Mouse (Mus musculus) heart, embryonic 15.5 days (tissue): ENCODE results near the gene Lypd9. TPM values are rescaled to one million over a fixed set of nuclear protein-coding genes. Genes with fewer than 3 reads are reported as not detected.
"Not testable (repeated sequence)": the region's sequence is repeated elsewhere in the genome, so short reads cannot be mapped to it uniquely, and the experiment has no call there.

Experiments
- ATAC-seq: fragments of 200-750 bp; cut with Nextera tagmentation; replicated peaks from 2 replicates; pipeline ENCODE4 v1.8.0; 2017; ENCODE audit warnings: low read depth, moderate TSS enrichment; ENCODE audit not compliant: insufficient number of reproducible peaks, insufficient read depth, low FRiP score
- H3K27ac ChIP-seq: fragments of 300-500 bp; sonication (generic); 2 replicates; pipeline ENCODE4 v1.5.1; 2015; ENCODE audit warnings: mild to moderate bottlenecking, inconsistent platforms
- H3K27me3 ChIP-seq: fragments of 300-500 bp; sonication (generic); 2 replicates; pipeline ENCODE4 v1.6.1; 2015; ENCODE audit warnings: inconsistent platforms
- H3K36me3 ChIP-seq: fragments of 300-500 bp; sonication (generic); 2 replicates; pipeline ENCODE4 v1.6.1; 2015; ENCODE audit warnings: mild to moderate bottlenecking, inconsistent platforms
- H3K4me1 ChIP-seq: fragments of 300-500 bp; sonication (generic); replicated peaks from 2 replicates; pipeline ENCODE4 v1.6.1; 2015; ENCODE audit warnings: inconsistent platforms
- H3K4me2 ChIP-seq: fragments of 300-500 bp; sonication (generic); 2 replicates; pipeline ENCODE4 v1.6.1; 2015; ENCODE audit warnings: inconsistent platforms, mild to moderate bottlenecking, moderate library complexity
- H3K4me3 ChIP-seq: fragments of 300-500 bp; sonication (generic); 2 replicates; pipeline ENCODE4 v1.5.1; 2015; ENCODE audit warnings: mild to moderate bottlenecking, inconsistent platforms
- H3K9ac ChIP-seq: fragments of 300-500 bp; sonication (generic); 2 replicates; pipeline ENCODE4 v1.6.1; 2015; ENCODE audit warnings: mild to moderate bottlenecking, inconsistent platforms
- H3K9me3 ChIP-seq: fragments of 300-500 bp; sonication (generic); replicated peaks from 2 replicates; pipeline ENCODE4 v1.6.1; 2016; ENCODE audit warnings: inconsistent platforms
- WGBS: fragments of 180-500 bp; shearing (Covaris S2); methylation state at CpG from one replicate; pipeline ENCODE4 v1.1.7; 2015; ENCODE audit warnings: mixed read lengths; 5-methylcytosine and 5-hydroxymethylcytosine counted together
- polyA plus RNA-seq: library from polyadenylated mRNA; unstranded; fragments of >200 nt; fragmentation: Nextera tagmentation; extraction: Ambion mirVana; gene quantifications from 2 replicates; pipeline ENCODE4 v1.2.1, GENCODE M21; 2015

Lypd9 gene
- not detected in 2 replicates for polyA plus RNA-seq

- Histone ChIP-seq H3K4me1 (no peaks in the 10 kb centered on the region), H3K36me3 (no peaks in the 10 kb centered on the region), H3K9me3 (no peaks in the 10 kb centered on the region), H3K27ac (no peak within 1 kb of the TSS), H3K27me3 (no peaks in the 10 kb centered on the region), H3K4me2 (no peak within 1 kb of the TSS), H3K4me3 (no peak within 1 kb of the TSS), H3K9ac (no peak within 1 kb of the TSS)
- WGBS = 91% methylated on average over 9 of the region's 9 CpGs
- ATAC-seq = no peak
Measured at GRCm38 (mm10) chr11:58452759-58453158, at the start of gene Lypd9. Gene Lypd9 (minus strand): TSS chr11:58452923.

DNA sequence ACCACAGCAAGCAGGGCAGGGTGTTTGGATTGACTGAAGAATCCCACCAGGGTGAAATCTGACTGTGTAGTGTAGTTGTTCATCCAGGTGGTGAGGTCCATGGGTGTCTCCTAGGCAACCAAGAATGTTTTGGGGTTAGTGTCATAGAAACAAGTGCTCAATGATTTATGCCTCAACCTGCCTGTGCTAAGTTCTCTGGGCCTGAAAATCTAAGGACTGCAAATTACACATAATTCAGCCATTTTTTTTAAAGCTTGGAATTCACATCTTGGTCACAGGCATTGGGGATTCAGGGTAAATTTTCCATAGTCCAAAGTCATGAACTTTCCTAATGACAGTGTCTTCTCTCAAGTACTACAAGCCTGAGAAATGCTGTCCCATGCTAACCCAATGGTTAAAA is 49.7 kb upstream of the Lypd9 start, which contains the start of gene Olfr331:
Olfr331 (minus strand) TSS at position 101 of the 400 bp plus-strand sequence.
- H3K4me1 ChIP-seq, H3K9ac ChIP-seq, H3K27me3 ChIP-seq, H3K9me3 ChIP-seq, H3K36me3 ChIP-seq, ATAC-seq, H3K27ac ChIP-seq, H3K4me2 ChIP-seq, H3K4me3 ChIP-seq: not testable (repeated sequence)

DNA sequence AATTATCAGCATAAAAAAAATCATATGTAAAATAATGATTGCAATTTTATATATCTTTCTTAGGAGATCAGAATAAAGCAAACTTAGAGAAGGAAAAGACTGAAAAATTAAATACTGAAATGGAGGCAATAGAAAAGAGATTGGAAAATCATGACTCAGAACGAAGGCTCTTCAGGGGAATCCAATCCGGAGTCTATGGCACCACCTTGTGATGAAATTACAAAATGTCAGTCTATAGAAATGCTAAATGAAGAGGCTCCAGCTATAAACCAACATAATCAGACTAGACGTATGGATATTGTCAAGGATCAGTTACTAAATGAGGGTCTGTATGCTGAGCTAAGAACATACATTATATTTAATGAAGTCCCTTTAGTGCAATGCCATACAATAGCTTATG is 46.6 kb upstream of the Lypd9 start:
- Histone ChIP-seq H3K36me3 (no peaks in the 10 kb centered on the region), H3K27me3 (no peaks in the 10 kb centered on the region), H3K9me3 (no peaks in the 10 kb centered on the region), H3K4me3 (no peak overlapping the region), H3K27ac (no peak overlapping the region), H3K9ac (no peak overlapping the region), H3K4me1 (no peaks in the 10 kb centered on the region), H3K4me2 (no peak overlapping the region)
- ATAC-seq = no peak
- WGBS = 47% methylated on average over 3 of the region's 3 CpGs

- H3K9me3 ChIP-seq = no peaks in the 10 kb centered on the region
- H3K27me3 ChIP-seq = no peaks in the 10 kb centered on the region
- no peak overlapping the region for H3K27ac ChIP-seq
- H3K4me3 ChIP-seq = no peak overlapping the region
- H3K4me2 ChIP-seq = no peak overlapping the region
- no peaks in the 10 kb centered on the region for H3K4me1 ChIP-seq
- no peak overlapping the region for H3K9ac ChIP-seq
- no peak for ATAC-seq
- WGBS = 76% methylated on average over 9 of the region's 9 CpGs
- H3K36me3 ChIP-seq = no peaks in the 10 kb centered on the region
Measured at GRCm38 (mm10) chr11:58498761-58499160, 46.0 kb upstream of the Lypd9 start.

DNA sequence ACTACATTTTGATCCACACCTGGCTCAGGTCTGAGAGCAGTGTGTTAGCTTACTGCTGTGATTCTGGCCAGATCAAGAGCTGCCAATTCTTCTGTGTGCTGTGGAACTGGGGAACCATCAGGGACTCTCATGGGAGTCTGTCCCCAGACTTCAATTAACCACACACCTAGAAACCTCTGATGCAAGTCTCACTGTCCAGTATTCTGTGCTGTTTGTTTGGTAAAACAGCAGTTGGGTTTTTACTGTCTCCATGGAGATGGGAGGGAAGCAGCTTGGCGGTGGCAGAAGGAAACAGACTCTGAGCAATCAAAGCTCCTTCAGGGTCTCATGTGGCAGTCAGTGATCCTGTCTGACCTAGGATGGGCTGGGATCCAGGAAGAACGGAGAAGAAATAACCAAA is 39.7 kb upstream of the Lypd9 start, which contains the start of gene Olfr332:
Olfr332 (minus strand) TSS at position 101 of the 400 bp plus-strand sequence.
- 54% methylated on average over 2 of the region's 2 CpGs for WGBS
- Histone ChIP-seq H3K4me2 (no peak within 1 kb of the TSS), H3K4me1 (no peaks in the 10 kb centered on the region)

GRCm38 (mm10) chr11:58462170-58462569 is 9.4 kb upstream of the Lypd9 start, which contains the start of gene Olfr30:
Gene Olfr30 (minus strand): TSS chr11:58462270.
- no peak for ATAC-seq
- Histone ChIP-seq H3K4me1 (no peaks in the 10 kb centered on the region), H3K9me3 (no peaks in the 10 kb centered on the region), H3K4me3 (no peak within 1 kb of the TSS), H3K4me2 (no peak within 1 kb of the TSS), H3K27ac (no peak within 1 kb of the TSS), H3K9ac (no peak within 1 kb of the TSS), H3K27me3 (no peaks in the 10 kb centered on the region), H3K36me3 (no peaks in the 10 kb centered on the region)

More for the DNA sequence above, 39.7 kb upstream of the Lypd9 start, which contains the start of gene Olfr332:
- Histone ChIP-seq H3K36me3 (no peaks in the 10 kb centered on the region), H3K9me3 (no peaks in the 10 kb centered on the region), H3K27me3 (no peaks in the 10 kb centered on the region), H3K27ac (no peak within 1 kb of the TSS), H3K4me3 (no peak within 1 kb of the TSS), H3K9ac (no peak within 1 kb of the TSS)
- no peak for ATAC-seq

DNA sequence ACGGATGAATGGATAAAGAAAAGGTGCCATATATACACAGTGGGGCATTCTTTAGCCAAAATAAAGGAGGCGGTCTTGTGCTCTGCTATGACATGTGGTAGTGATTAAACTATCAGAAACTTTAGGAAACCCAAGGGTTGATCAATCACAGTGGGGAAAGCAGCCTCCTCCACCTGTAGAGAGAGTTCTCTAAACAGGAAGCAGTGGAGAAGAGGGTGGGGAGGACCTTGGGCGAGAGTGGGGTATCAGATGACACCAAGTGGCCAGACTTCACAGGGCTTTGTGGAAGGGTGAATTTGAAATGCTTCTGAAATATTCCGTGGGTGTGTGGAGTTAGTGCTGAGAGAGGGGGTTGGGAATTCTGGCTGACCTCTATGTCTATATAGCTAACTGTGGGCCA is 869 bp upstream of the Lypd9 start:
- H3K4me1 ChIP-seq = no peaks in the 10 kb centered on the region
- H3K4me3 ChIP-seq = no peak overlapping the region
- no peaks in the 10 kb centered on the region for H3K9me3 ChIP-seq
- no peak overlapping the region for H3K4me2 ChIP-seq
- no peak overlapping the region for H3K9ac ChIP-seq
- H3K36me3 ChIP-seq = no peaks in the 10 kb centered on the region
- no peaks in the 10 kb centered on the region for H3K27me3 ChIP-seq
- 50% methylated on average over 4 of the region's 4 CpGs for WGBS
- no peak for ATAC-seq
- no peak overlapping the region for H3K27ac ChIP-seq

GRCm38 (mm10) chr11:58437866-58438265 is 14.9 kb downstream of the Lypd9 start:
- Histone ChIP-seq H3K4me2 (no peak overlapping the region), H3K27ac (no peak overlapping the region), H3K4me1 (no peaks in the 10 kb centered on the region), H3K9ac (no peak overlapping the region), H3K27me3 (no peaks in the 10 kb centered on the region), H3K4me3 (no peak overlapping the region), H3K9me3 (no peaks in the 10 kb centered on the region), H3K36me3 (no peaks in the 10 kb centered on the region)
- WGBS = 56% methylated on average over 5 of the region's 5 CpGs
- ATAC-seq = no peak

GRCm38 (mm10) chr11:58432259-58432658 is 20.5 kb downstream of the Lypd9 start, which contains the start of gene Gm12253:
Gene Gm12253 (plus strand): TSS chr11:58432559.
- WGBS = 71% methylated on average over 3 of the region's 3 CpGs
- Histone ChIP-seq H3K9me3 (no peaks in the 10 kb centered on the region), H3K4me3 (no peak within 1 kb of the TSS), H3K9ac (no peak within 1 kb of the TSS), H3K36me3 (no peaks in the 10 kb centered on the region), H3K27me3 (no peaks in the 10 kb centered on the region), H3K4me2 (no peak within 1 kb of the TSS), H3K27ac (no peak within 1 kb of the TSS), H3K4me1 (no peaks in the 10 kb centered on the region)
- no peak for ATAC-seq

GRCm38 (mm10) chr11:58420815-58421214 is 31.9 kb downstream of the Lypd9 start, which contains the start of gene 1810065E05Rik:
Gene 1810065E05Rik (plus strand): TSS chr11:58421111.
- 47% methylated on average over 1 of the region's 1 CpGs for WGBS
- H3K36me3 ChIP-seq = no peaks in the 10 kb centered on the region
- H3K9ac ChIP-seq = no peak within 1 kb of the TSS
- no peaks in the 10 kb centered on the region for H3K9me3 ChIP-seq
- no peaks in the 10 kb centered on the region for H3K27me3 ChIP-seq
- no peak within 1 kb of the TSS for H3K4me3 ChIP-seq
- 0 out of 2 replicates have a peak, but pooled peaks cover 6% of the 10 kb centered on the region for H3K4me1 ChIP-seq
- H3K27ac ChIP-seq = no peak within 1 kb of the TSS
- ATAC-seq = no peak
- H3K4me2 ChIP-seq = no peak within 1 kb of the TSS

- Histone ChIP-seq H3K4me3 (no peak overlapping the region), H3K4me2 (no peak overlapping the region), H3K4me1 (0 out of 2 replicates have a peak, but pooled peaks cover 6% of the 10 kb centered on the region), H3K27ac (no peak overlapping the region), H3K36me3 (no peaks in the 10 kb centered on the region), H3K9me3 (no peaks in the 10 kb centered on the region), H3K27me3 (no peaks in the 10 kb centered on the region), H3K9ac (no peak overlapping the region)
- WGBS = 47% methylated on average over 3 of the region's 3 CpGs
- no peak for ATAC-seq
Measured at GRCm38 (mm10) chr11:58418336-58418735, 34.4 kb downstream of the Lypd9 start.

GRCm38 (mm10) chr11:58408066-58408465 is 44.7 kb downstream of the Lypd9 start:
- no peaks in the 10 kb centered on the region for H3K27me3 ChIP-seq
- no peak overlapping the region for H3K27ac ChIP-seq
- H3K9ac ChIP-seq = no peak overlapping the region
- ATAC-seq = no peak
- H3K4me3 ChIP-seq = no peak overlapping the region
- H3K36me3 ChIP-seq = no peaks in the 10 kb centered on the region
- no peaks in the 10 kb centered on the region for H3K4me1 ChIP-seq
- H3K9me3 ChIP-seq = no peaks in the 10 kb centered on the region
- WGBS = 54% methylated on average over 3 of the region's 3 CpGs
- H3K4me2 ChIP-seq = no peak overlapping the region
